Mouse (Mus musculus) embryonic fibroblast, embryonic 13.5 days (primary cell): Measurements from ENCODE around the gene Dst. TPM values are rescaled to one million over a fixed set of nuclear protein-coding genes. Genes with fewer than 3 reads are reported as not detected.
A peak's percentile ranks its signal among the peaks of the same experiment; 100 is the strongest.

Source experiments
- H3K27ac ChIP-seq: 2 replicates; pipeline ENCODE4 v1.5.1; 2012; ENCODE audit warnings: low read length, control low read depth, inconsistent platforms; ENCODE audit not compliant: insufficient read depth
- H3K4me1 ChIP-seq: 2 replicates; pipeline ENCODE4 v1.6.1; 2011; ENCODE audit warnings: low read length; ENCODE audit not compliant: control insufficient read depth, insufficient read depth
- H3K4me3 ChIP-seq: 2 replicates; pipeline ENCODE4 v1.5.1; 2011; ENCODE audit warnings: mild to moderate bottlenecking, control low read depth, low read length; ENCODE audit not compliant: insufficient read depth
- CTCF ChIP-seq: IDR thresholded peaks from 2 replicates; pipeline ENCODE4 v1.5.1; 2011; ENCODE audit warnings: mild to moderate bottlenecking, control low read depth, low read length, moderate library complexity, borderline replicate concordance; ENCODE audit not compliant: insufficient read depth
- POLR2A ChIP-seq: IDR thresholded peaks from 2 replicates; pipeline ENCODE4 v1.6.1; 2011; ENCODE audit warnings: low read depth, mild to moderate bottlenecking, control low read depth, low read length, moderate library complexity
- polyA plus RNA-seq: library from polyadenylated mRNA; stranded (reverse); fragments of >200 nt; gene quantifications from 2 replicates; pipeline ENCODE4 v1.2.4, GENCODE M21; 2011; ENCODE audit warnings: low read depth; ENCODE audit not compliant: missing spikeins, insufficient read length

The Dst gene
- polyA plus RNA-seq, 1 experiment: 101 TPM

DNA sequence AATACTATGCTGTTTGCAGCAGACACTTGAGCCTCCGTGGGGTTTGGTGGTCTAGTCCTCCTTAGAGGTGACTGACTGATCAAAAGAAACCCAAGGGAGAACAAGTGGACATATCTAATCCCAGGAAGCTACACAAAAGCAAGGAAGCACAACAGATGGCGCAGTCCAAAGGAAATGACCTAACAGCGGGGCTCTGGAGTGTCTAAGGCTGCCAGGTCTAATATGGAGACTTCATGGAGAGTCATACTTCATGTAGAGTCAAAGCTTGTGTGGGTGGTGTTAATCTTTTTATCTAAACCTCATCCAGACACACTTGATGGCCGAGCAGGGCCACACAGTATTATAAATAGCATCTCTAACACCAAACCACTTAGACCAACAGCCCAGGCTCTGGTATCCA lies 11.4 kb upstream of the Dst start:
- Histone ChIP-seq H3K4me3 (no peak overlapping the region), H3K4me1 (peaks cover 3% of the 10 kb centered on the region; the same call in 1 of the 2 replicates), H3K27ac (no peak overlapping the region)
- TF ChIP-seq POLR2A (no peak), CTCF (no peak)

DNA sequence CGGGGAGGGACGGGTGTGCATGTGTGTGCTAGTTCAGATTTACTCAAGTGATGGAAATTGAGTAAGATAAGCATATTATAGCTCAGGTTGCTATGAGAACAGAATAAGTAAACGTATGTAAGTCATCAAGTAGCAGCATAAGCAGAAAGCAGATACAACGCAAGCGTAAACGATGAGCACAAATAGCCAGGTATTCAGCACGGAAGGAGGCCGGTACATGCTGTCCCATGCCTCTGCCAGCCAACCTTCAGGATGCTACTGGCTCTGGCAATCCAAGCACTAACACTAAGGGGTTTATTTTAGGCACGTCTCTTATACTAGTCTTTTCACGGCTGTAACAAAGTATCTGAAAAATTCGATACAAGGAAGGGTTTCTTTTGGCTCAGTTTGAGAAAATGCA lies 10.6 kb upstream of the Dst start:
- H3K4me1 ChIP-seq: peaks cover 3% of the 10 kb centered on the region; the same call in 1 of the 2 replicates
- TF ChIP-seq CTCF (no peak), POLR2A (no peak)
- H3K27ac ChIP-seq: no peak overlapping the region
- no peak overlapping the region for H3K4me3 ChIP-seq

DNA sequence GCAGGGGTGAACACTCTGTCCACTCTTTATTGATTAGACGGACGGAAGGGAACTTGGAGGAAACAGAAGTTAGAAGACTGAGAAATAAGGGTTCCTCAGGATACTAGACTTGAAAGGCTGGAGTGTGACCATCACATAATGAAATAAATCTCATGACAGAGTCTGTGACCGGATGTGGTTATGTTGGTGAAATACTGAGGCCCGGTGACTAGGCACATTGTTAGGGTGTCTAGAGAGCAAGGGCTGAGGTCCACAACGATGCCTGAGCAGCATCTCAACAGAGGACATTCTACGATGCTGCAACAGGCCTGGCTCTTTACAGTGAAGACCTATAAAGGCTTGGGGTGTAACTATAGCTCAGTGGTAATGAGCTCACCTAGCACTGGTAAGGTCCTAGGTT lies 9.7 kb upstream of the Dst start:
- Histone ChIP-seq H3K27ac (no peak overlapping the region), H3K4me3 (no peak overlapping the region), H3K4me1 (peaks cover 3% of the 10 kb centered on the region; the same call in 1 of the 2 replicates)
- TF ChIP-seq POLR2A (no peak), CTCF (no peak)

DNA sequence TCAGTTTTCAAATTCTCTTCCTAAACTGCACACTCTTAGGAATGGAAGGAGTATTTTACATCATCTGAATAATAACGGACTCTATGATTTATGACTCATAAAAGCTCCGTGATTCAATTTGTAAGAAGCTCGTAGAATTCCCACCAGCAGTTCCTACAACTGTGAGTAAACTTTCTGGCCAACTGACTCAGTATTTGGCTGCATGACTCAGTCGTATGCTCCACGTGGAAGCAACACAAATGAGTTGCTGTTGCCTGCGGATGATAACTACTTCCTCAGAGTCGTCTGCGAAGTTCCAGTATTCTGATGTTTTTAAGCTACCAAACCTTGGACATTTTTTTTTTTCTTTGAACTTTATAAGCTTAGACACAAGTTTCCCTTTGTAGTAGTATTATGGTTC lies 7.8 kb upstream of the Dst start:
- Histone ChIP-seq H3K4me3 (no peak overlapping the region), H3K4me1 (peaks cover 7% of the 10 kb centered on the region; the same call in 1 of the 2 replicates), H3K27ac (no peak overlapping the region)
- TF ChIP-seq CTCF (no peak), POLR2A (no peak)

DNA sequence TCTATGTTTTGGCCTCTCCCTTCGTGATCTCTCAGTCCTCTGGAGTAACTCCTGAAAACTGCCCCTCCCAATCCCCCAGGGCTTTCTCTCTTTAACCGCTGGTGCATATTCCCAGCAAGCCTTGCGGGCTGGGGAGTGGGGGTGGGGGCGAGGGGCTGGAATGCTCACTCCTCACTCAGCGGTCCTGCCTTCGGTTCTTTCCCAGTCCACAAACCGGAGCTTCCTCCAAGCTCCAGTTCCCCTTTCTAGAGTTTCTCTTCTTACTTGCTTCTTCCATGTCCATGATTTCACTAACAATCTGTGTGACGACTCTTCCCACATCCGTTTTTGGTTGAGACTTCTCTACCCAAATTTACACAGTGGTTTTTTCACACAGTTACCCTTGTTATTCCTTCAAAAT lies 4.4 kb upstream of the Dst start:
- H3K4me1 ChIP-seq: peaks cover 7% of the 10 kb centered on the region; the same call in 1 of the 2 replicates
- peak overlapping the region; percentile 14; the same call in 1 of the 2 replicates for H3K27ac ChIP-seq
- H3K4me3 ChIP-seq: no peak overlapping the region
- no peak for TF ChIP-seq POLR2A
- no peak for TF ChIP-seq CTCF

DNA sequence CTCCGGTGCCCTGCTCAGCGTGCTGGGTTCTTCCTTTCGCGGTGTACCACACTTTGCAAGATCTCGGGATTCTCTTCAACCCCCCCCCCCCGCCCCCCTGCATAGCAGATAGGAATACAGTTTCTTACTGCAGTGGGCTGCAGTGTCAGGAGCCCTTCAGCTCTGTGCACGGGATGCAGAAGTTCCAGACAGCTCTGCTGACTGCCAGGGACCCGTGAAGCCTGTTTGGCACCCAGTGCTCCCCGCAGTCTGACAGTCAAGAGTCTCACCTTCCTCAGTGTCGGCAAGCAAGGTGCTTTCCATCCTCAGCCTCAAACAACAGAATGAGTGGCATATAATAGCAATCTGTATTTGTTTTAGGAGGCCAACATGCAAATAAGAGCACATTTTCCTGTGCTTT lies 1.8 kb upstream of the Dst start:
- Histone ChIP-seq H3K27ac (no peak overlapping the region), H3K4me3 (no peak overlapping the region), H3K4me1 (peaks cover 12% of the 10 kb centered on the region)
- TF ChIP-seq POLR2A (no peak), CTCF (no peak)

DNA sequence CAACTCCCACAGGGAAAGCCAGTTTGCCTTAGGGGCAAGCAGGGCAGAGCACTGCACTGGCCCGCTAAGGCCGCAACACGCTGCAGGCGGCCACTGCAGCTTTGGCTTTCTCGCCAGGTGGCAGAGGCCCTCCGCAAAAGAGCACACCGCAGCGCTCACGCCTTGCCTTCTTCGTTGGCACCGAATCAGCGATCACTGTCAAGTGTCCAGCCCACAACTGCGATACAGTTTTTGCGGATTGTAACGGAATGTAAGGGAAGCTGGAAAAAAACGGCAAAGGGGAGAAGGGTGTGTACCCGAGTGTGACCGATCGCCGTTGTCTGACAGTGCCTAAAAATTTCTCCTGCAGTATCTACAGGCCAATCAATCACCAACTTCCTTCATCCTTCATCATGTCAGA lies 1.1 kb upstream of the Dst start:
- Histone ChIP-seq H3K27ac (no peak overlapping the region), H3K4me3 (peak overlapping the region; percentile 58), H3K4me1 (peaks cover 12% of the 10 kb centered on the region)
- TF ChIP-seq CTCF: 0 out of 2 replicates have a peak, but pooled peaks have one; percentile 7
- TF ChIP-seq POLR2A: no peak

DNA sequence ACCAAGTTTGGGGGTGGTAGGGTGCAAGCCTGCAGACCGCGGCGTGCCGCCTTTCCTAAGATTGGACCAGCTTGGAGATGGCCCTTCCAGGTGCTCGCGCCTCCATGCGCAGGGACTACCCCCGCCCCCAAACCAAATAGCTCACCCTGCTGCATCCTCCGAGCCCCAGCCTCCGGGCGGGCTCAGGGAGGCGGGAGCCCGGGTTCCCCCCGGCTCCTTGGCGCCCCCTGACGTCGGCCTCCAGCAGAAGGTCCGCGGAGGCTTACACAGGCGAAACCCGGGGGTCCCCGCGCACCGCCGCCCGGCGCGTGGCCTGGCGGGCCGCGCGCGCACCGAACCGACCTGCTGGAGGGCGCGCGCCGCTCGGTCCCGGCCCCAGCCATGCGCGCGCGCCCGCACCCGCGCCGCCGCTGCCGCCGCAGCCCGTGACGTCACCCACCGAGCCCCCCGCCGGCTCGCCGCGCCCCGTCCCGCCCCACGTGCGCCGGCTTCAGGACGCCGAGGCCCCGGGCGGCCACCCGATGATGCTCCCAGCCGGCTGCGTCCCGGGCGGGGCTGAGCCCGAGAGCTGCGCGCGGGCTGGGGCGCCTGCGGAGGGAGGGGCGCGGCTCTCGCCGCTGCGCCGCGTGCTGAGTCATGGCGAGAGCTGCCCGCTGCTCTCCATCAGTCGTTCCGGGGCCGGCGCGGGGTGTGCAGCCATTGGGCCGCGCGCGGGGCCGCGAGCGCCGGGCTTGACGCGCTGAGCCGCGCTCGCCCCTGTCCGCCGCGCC lies 419 bp upstream of the Dst start, which contains the start of gene Bend6:
Gene Bend6, minus strand, starts transcription at position 396 of the 770 bp plus-strand sequence.
- no peak within 1 kb of the TSS for H3K27ac ChIP-seq

DNA sequence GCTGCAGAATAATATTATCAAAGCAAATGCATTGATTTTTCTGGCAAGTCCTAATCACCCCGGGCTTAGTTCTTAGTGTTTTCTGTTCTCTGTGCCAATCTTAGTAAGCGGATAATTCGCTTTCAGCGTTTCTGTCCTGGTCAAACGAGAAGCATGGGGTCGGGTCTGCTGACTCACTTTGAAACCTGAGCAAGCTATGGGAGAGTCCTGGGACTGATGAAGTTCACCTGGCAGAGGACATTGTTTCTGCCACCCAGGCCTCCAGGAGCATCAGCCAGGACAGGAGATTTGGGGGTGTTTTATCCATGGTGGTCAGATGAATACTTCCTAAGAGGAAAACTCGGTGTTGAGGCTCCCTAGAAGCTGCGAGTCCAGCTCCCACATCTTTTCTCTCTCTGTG lies 3.6 kb downstream of the Dst start:
- no peak for TF ChIP-seq POLR2A
- no peak for TF ChIP-seq CTCF
- Histone ChIP-seq H3K4me3 (no peak overlapping the region), H3K27ac (no peak overlapping the region), H3K4me1 (peaks cover 8% of the 10 kb centered on the region; the same call in 1 of the 2 replicates)

More for the DNA sequence above, 419 bp upstream of the Dst start, which contains the start of gene Bend6:
- H3K4me3 ChIP-seq: peak within 1 kb of the TSS; percentile 70
- peaks cover 12% of the 10 kb centered on the region for H3K4me1 ChIP-seq
- 0 out of 2 replicates have a peak, but pooled peaks have one; percentile 39 for TF ChIP-seq POLR2A
- TF ChIP-seq CTCF: no peak

DNA sequence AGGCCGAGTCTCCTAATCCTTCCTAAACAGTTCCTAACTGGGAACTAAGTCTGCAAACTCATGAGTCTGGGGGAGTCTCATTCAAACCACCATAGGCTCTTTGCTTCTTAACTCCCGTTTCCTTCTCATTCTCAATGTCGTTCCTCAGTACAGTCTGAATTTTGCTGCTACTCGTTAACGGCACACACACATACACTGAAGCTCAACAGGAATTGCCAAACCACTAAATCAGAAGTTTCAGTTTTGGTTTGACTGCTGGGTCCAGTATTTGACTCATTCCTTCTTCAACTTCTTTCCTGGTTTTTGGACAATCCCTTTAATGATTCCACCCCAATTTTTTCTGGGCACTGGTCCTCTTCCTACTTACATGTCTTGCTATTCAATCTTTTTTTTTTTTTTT lies 8.5 kb downstream of the Dst start:
- no peak overlapping the region for H3K4me3 ChIP-seq
- no peak for TF ChIP-seq CTCF
- no peak for TF ChIP-seq POLR2A

More for the DNA sequence above, 8.5 kb downstream of the Dst start:
- Histone ChIP-seq H3K27ac (no peak overlapping the region), H3K4me1 (no peaks in the 10 kb centered on the region)
